Comparison of ENCODE assay signal across 22 mouse cellular contexts in the genomic region with DNA sequence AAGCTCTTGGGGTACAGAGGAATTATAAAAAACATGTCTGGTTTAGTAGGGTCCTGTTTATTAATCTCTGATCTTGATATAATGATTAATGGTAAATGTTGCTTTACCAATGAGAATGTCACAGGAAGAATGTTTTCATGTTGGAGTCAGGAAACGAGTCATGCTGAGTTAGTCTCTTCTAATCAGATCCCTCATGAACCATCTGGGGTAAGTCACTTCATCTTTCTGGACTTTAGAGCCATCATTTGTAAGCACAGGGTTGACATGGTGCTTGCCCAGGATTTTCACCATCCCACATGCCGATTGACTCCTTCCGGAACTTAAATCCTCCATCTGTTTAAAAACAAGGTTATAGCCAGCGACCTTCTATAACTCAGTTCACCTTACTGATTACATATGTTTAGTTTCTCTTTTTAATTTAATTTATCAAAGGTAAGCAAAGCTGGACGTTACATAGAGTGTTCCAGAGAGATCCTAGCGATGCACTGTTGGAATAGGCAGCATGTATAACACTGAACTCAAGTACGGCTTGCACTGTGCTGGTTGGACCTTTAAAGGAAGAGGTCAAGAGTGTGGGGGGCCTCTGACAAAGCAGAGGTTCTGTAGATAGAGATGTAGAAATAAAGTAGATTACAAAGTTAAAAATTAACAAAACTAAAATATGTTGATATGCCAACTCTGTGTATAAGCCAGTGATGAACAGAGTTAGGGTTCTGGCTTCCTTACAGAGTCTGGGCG. TPM values are rescaled to one million over a fixed set of nuclear protein-coding genes. Genes with fewer than 3 reads are reported as not detected.
A peak's percentile ranks its signal among the peaks of the same experiment; 100 is the strongest.
DNase-seq lines count a peak whose midpoint lies in the region; ATAC-seq and TF ChIP-seq lines count a peak whose summit lies in the region.
"Had no signal": no experiment of that assay in that cellular context is flagged by ENCODE, and none has a peak within 500 bp of the region (broad histone marks: within the 10 kb centered on the region; RNA-seq: fewer than 3 reads in every experiment).

No protein-coding gene starts in this region.

- no peaks in the 10 kb centered on the region for H3K27me3 ChIP-seq in liver, adult 2 months (ENCODE audit: control insufficient read depth, insufficient read depth, low read length)
- no peaks in the 10 kb centered on the region for H3K27me3 ChIP-seq in liver, embryonic 11.5 days (replicated peaks; ENCODE audit: control insufficient read depth, insufficient read depth, low read length)
- no peaks in the 10 kb centered on the region for H3K27me3 ChIP-seq in intestine, embryonic 14.5 days (replicated peaks; ENCODE audit: control insufficient read depth, insufficient read depth, low read length)
- no peaks in the 10 kb centered on the region for H3K27me3 ChIP-seq in intestine, postnatal 0 days (replicated peaks; ENCODE audit: control insufficient read depth, insufficient read depth, low read length)
- H3K27me3 ChIP-seq: forebrain, embryonic 13.5 days; hindbrain, embryonic 13.5 days; Patski had no signal

- H3K9me3 ChIP-seq in liver, embryonic 11.5 days (ENCODE audit: control insufficient read depth, low read length), result no peaks in the 10 kb centered on the region
- no peaks in the 10 kb centered on the region for H3K9me3 ChIP-seq in intestine, embryonic 14.5 days (ENCODE audit: control insufficient read depth, low read length)
- no peaks in the 10 kb centered on the region for H3K9me3 ChIP-seq in intestine, postnatal 0 days (ENCODE audit: control insufficient read depth)
- H3K9me3 ChIP-seq: forebrain, embryonic 10.5 days; forebrain, embryonic 13.5 days; hindbrain, embryonic 10.5 days; hindbrain, embryonic 13.5 days had no signal

- intact Hi-C loops in left cerebral cortex, adult 2 months (cut with DNase I), result no loop called here

- H3K79me2 ChIP-seq in liver, adult 2 months (ENCODE audit: control insufficient read depth, insufficient read depth, low read length), result peaks cover 27% of the 10 kb centered on the region

- H3K4me2 ChIP-seq in liver, embryonic 11.5 days, result no peak overlapping the region
- H3K4me2 ChIP-seq in intestine, embryonic 14.5 days (ENCODE audit: low read length), result no peak overlapping the region
- H3K4me2 ChIP-seq in intestine, postnatal 0 days (replicated peaks; ENCODE audit: low read depth), result 0 out of 2 replicates have a peak overlapping the region, but pooled peaks have one; percentile 7
- H3K4me2 ChIP-seq: forebrain, embryonic 13.5 days; heart, embryonic 11.5 days; hindbrain, embryonic 13.5 days had no signal

- peaks cover 2% of the 10 kb centered on the region; the same call in 1 of the 2 replicates for H3K36me3 ChIP-seq in liver, adult 2 months (ENCODE audit: control insufficient read depth, insufficient read depth, low read length)
- H3K36me3 ChIP-seq in liver, embryonic 11.5 days (ENCODE audit: control insufficient read depth, insufficient read depth, low read length), result no peaks in the 10 kb centered on the region
- no peaks in the 10 kb centered on the region for H3K36me3 ChIP-seq in intestine, embryonic 14.5 days (ENCODE audit: control insufficient read depth, insufficient read depth, low read length)
- no peaks in the 10 kb centered on the region; the same call in 1 of the 2 replicates for H3K36me3 ChIP-seq in intestine, postnatal 0 days (ENCODE audit: control insufficient read depth, insufficient read depth)
- H3K36me3 ChIP-seq: hindbrain, embryonic 13.5 days had no signal

- peak; percentile 61 for DNase-seq in liver, adult 2 months (ENCODE audit: extremely low read depth, low read depth, low spot score)
- DNase-seq in liver, embryonic 11.5 days (ENCODE audit: low spot score), result no peak
- peak; percentile 48 for DNase-seq in intestine, embryonic 14.5 days (ENCODE audit: low spot score)
- no peak for DNase-seq in left cerebral cortex, adult 2 months (ENCODE audit: extremely low spot score in 1 of 2, low spot score in 2 of 2)
- DNase-seq: adrenal gland, postnatal 10 days; adrenal gland, postnatal 36 days; cerebellum, adult 11 months; cerebellum, adult 2 months; cerebellum, adult 9-11 months; cerebellum, postnatal 25 days; gastrocnemius, postnatal 10 days; gastrocnemius, postnatal 36 days had no signal

- TF ChIP-seq POLR2A in liver, adult 2 months (IDR thresholded peaks at IDR 0.05; ENCODE audit: extremely low read depth, insufficient read depth, low read length), result no peak

- H3K9ac ChIP-seq in liver, adult 2 months (ENCODE audit: low read depth, low read length), result no peak overlapping the region
- no peak overlapping the region for H3K9ac ChIP-seq in liver, embryonic 11.5 days (ENCODE audit: low read depth, low read length)
- H3K9ac ChIP-seq in intestine, embryonic 14.5 days (ENCODE audit: low read length), result no peak overlapping the region
- H3K9ac ChIP-seq in intestine, postnatal 0 days (ENCODE audit: low read depth, low read length), result no peak overlapping the region
- H3K9ac ChIP-seq: forebrain, embryonic 13.5 days; hindbrain, embryonic 13.5 days had no signal

- ATAC-seq in liver, embryonic 11.5 days (replicated peaks; ENCODE audit: low FRiP score), result no peak
- ATAC-seq in intestine, embryonic 14.5 days (replicated peaks; ENCODE audit: low FRiP score, low TSS enrichment, low read depth), result no peak
- peak; percentile 57; the same call in 1 of the 2 replicates for ATAC-seq in intestine, postnatal 0 days
- no peak for ATAC-seq in cerebellum, adult (ENCODE audit: insufficient number of reproducible peaks, low FRiP score, low TSS enrichment)
- ATAC-seq: forebrain, embryonic 13.5 days; forebrain, embryonic 16.5 days; hindbrain, embryonic 16.5 days; Patski had no signal

- H3K27ac ChIP-seq in liver, adult 2 months (replicated peaks; ENCODE audit: insufficient read depth, low read depth, low read length), result no peak overlapping the region
- H3K27ac ChIP-seq in liver, embryonic 11.5 days (ENCODE audit: low read depth, low read length), result no peak overlapping the region
- H3K27ac ChIP-seq in intestine, embryonic 14.5 days (ENCODE audit: low read depth), result no peak overlapping the region
- 0 out of 2 replicates have a peak overlapping the region, but pooled peaks have one; percentile 29 for H3K27ac ChIP-seq in intestine, postnatal 0 days (ENCODE audit: low read depth, low read length)
- no peak overlapping the region for H3K27ac ChIP-seq in left cerebral cortex, adult 2 months
- H3K27ac ChIP-seq: forebrain, embryonic 10.5 days; forebrain, embryonic 13.5 days; hindbrain, embryonic 10.5 days had no signal

- H3K4me3 ChIP-seq in liver, adult 2 months (ENCODE audit: insufficient read depth, low read depth, low read length), result no peak overlapping the region
- no peak overlapping the region for H3K4me3 ChIP-seq in liver, embryonic 11.5 days (ENCODE audit: low read depth, low read length)
- H3K4me3 ChIP-seq in intestine, embryonic 14.5 days (ENCODE audit: low read depth, low read length), result no peak overlapping the region
- H3K4me3 ChIP-seq in intestine, postnatal 0 days (ENCODE audit: low read depth, low read length), result no peak overlapping the region
- no peak overlapping the region for H3K4me3 ChIP-seq in left cerebral cortex, adult 2 months
- H3K4me3 ChIP-seq: forebrain, embryonic 10.5 days; forebrain, embryonic 13.5 days; hindbrain, embryonic 10.5 days; hindbrain, embryonic 13.5 days had no signal

- no peak for TF ChIP-seq CTCF in liver, adult 2 months (IDR thresholded peaks at IDR 0.05; ENCODE audit: low read depth, low read length)
- TF ChIP-seq CTCF in intestine, postnatal 0 days (IDR thresholded peaks at IDR 0.05; ENCODE audit: low read depth), result no peak
- TF ChIP-seq CTCF in left cerebral cortex, adult 2 months (IDR thresholded peaks at IDR 0.05), result no peak

- peaks cover 28% of the 10 kb centered on the region for H3K4me1 ChIP-seq in liver, adult 2 months (ENCODE audit: control insufficient read depth, insufficient read depth, low read length)
- peaks cover 18% of the 10 kb centered on the region for H3K4me1 ChIP-seq in liver, embryonic 11.5 days (replicated peaks; ENCODE audit: control insufficient read depth, insufficient read depth, low read length)
- H3K4me1 ChIP-seq in intestine, embryonic 14.5 days (replicated peaks; ENCODE audit: control insufficient read depth, insufficient read depth, low read length), result peaks cover 4% of the 10 kb centered on the region; the same call in 1 of the 2 replicates
- H3K4me1 ChIP-seq in intestine, postnatal 0 days (replicated peaks; ENCODE audit: control insufficient read depth, insufficient read depth, low read length), result peaks cover 8% of the 10 kb centered on the region; the same call in 1 of the 2 replicates

- WGBS in liver, adult 2 months, result 38% methylated on average over 8 of the region's 8 CpGs
- 84% methylated on average over 8 of the region's 8 CpGs for WGBS in liver, embryonic 11.5 days
- 56% methylated on average over 8 of the region's 8 CpGs for WGBS in intestine, embryonic 14.5 days
- 36% methylated on average over 8 of the region's 8 CpGs for WGBS in intestine, postnatal 0 days

RNA-seq across cellular contexts. Expression of a gene that starts 56.7 kb away (rescaled TPM):
- 46.7 and 59.9 TPM in 2 replicates for total RNA-seq in liver, adult 2 months (2014; rRNA removed)
- 63.3 and 71.0 TPM in 2 replicates for polyA plus RNA-seq in liver, adult 2 months (2012; rRNA removed)
- 24.2 and 24.4 TPM in 2 replicates for polyA plus RNA-seq in liver, embryonic 11.5 days (2014; fragmentation: Nextera tagmentation; extraction: Ambion mirVana)
- polyA plus RNA-seq in intestine, embryonic 14.5 days (2014; fragmentation: Nextera tagmentation; extraction: Ambion mirVana), result 40.9 and 42.6 TPM in 2 replicates
- polyA plus RNA-seq in intestine, postnatal 0 days (2015; fragmentation: Nextera tagmentation; extraction: Ambion mirVana), result 38.0 and 40.5 TPM in 2 replicates
- 100 to 1,000 TPM in 1 of 2 experiments, 10 to 100 TPM in 1; 99.7 to 103 TPM for total RNA-seq in left cerebral cortex, adult 2 months (2021)

Comparison
In these comparisons a context has a peak if more than half of its experiments do, and no peak if none do; other contexts are left out.
1. DNase-seq: peak in liver, adult 2 months (single experiment) and intestine, embryonic 14.5 days (single experiment); none in liver, embryonic 11.5 days (single experiment) and left cerebral cortex, adult 2 months (0 of 2).